Mouse (Mus musculus): ENCODE data around the gene Rabep2. TPM values are rescaled to one million over a fixed set of nuclear protein-coding genes. Genes with fewer than 3 reads are reported as not detected.

The Rabep2 gene
- polyA plus RNA-seq, 1 experiment from 2014 or later = 7.1 TPM

DNA sequence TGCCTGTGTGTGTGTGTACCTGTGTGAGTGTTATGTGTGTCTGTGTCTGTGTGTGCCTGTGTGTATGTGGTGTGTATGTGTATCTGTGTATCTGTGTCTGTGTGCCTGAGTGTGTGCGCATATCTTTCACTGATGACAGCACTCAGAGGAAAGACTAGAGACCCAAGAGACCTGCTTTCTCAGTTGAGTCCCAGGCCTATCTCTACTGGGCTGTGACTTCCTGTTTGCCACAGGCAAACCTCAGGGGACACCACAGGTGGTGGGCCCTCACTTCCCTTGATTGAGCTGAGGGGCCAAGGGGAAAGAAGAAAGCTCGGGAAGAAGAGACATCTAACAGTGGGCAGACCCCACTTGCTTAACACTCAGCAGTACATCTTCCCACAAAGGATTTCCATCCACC, 11.9 kb upstream of the Rabep2 start:
- no peaks in the 10 kb centered on the region for H3K27me3 ChIP-seq (ENCODE audit: insufficient read depth, low read length)
- H3K36me3 ChIP-seq (replicated peaks; ENCODE audit: insufficient read depth, low read length) = no peaks in the 10 kb centered on the region
- 30% methylated on average over 2 of the region's 2 CpGs for WGBS (ENCODE audit: insufficient replicate concordance)
- H3K4me2 ChIP-seq (ENCODE audit: low read depth, low read length) = no peak overlapping the region
- DNase-seq (peak; percentile 23), ATAC-seq (peak; percentile 68)
- H3K4me3 ChIP-seq (ENCODE audit: low read depth, low read length) = no peak overlapping the region
- H3K4me1 ChIP-seq (ENCODE audit: insufficient read depth) = no peaks in the 10 kb centered on the region
- TF ChIP-seq CTCF (IDR thresholded peaks at IDR 0.05; ENCODE audit: low read depth) = no peak
- no peak for TF ChIP-seq EP300 (IDR thresholded peaks at IDR 0.05; ENCODE audit: low read depth)
- no peaks in the 10 kb centered on the region for H3K9me3 ChIP-seq (ENCODE audit: low read length)
- H3K9ac ChIP-seq (replicated peaks) = no peak overlapping the region
- H3K27ac ChIP-seq (ENCODE audit: low read depth) = peak overlapping the region; percentile 76

DNA sequence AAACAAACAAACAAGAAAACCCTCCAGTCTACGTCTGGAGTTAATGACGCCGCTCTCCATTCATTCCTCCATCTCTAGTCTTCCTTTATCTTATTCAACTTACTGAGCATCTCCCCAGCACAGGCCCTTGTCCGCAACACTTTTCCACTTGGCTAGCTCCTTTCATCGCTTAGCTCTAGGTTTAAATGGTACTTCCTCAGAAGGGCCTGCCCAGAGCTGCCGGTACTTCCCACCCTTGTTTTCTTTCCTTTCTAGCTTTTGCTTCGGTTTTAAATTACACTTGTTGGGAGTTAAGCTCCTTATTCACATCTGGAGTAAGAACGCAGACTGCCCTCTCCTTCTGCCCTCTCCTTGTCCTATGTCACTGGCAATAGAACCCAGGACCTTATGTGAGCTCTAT, 11.5 kb upstream of the Rabep2 start:
- ATAC-seq = peak; percentile 37; the same call in 1 of the 2 replicates
- Histone ChIP-seq H3K27ac (ENCODE audit: low read depth) (peak overlapping the region; percentile 76), H3K27me3 (ENCODE audit: insufficient read depth, low read length) (no peaks in the 10 kb centered on the region), H3K9ac (replicated peaks) (no peak overlapping the region), H3K36me3 (replicated peaks; ENCODE audit: insufficient read depth, low read length) (no peaks in the 10 kb centered on the region), H3K4me1 (ENCODE audit: insufficient read depth) (no peaks in the 10 kb centered on the region), H3K9me3 (ENCODE audit: low read length) (no peaks in the 10 kb centered on the region), H3K4me2 (ENCODE audit: low read depth, low read length) (peak overlapping the region; percentile 30; the same call in 1 of the 2 replicates), H3K4me3 (ENCODE audit: low read depth, low read length) (no peak overlapping the region)
- WGBS (ENCODE audit: insufficient replicate concordance) = 41% methylated on average over 8 of the region's 8 CpGs
- DNase-seq = no peak
- TF ChIP-seq EP300 (IDR thresholded peaks at IDR 0.05; ENCODE audit: low read depth) (no peak), CTCF (IDR thresholded peaks at IDR 0.05; ENCODE audit: low read depth) (no peak)

DNA sequence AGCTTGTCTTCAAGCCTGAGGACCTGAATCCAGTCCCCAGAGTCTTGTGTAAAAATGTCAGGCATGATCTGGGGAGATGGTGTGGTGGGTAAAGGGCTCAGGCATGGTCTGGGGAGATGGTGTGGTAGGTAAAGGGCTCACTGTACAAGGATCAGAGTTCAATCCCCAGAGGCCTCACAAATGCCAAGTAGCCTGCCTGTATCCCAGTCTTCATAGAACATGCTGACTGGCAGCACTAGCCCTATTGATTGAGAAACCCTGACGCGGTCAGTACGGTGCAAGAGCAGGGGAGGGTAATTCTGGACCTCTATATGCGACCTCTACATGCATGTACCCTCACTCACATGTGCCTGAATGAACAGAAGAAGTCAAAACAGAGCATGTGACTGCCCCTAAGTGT, 11.0 kb upstream of the Rabep2 start:
- Histone ChIP-seq H3K27ac (ENCODE audit: low read depth) (peak overlapping the region; percentile 76), H3K9ac (replicated peaks) (no peak overlapping the region), H3K4me3 (ENCODE audit: low read depth, low read length) (no peak overlapping the region), H3K36me3 (replicated peaks; ENCODE audit: insufficient read depth, low read length) (no peaks in the 10 kb centered on the region), H3K9me3 (ENCODE audit: low read length) (no peaks in the 10 kb centered on the region), H3K4me2 (ENCODE audit: low read depth, low read length) (no peak overlapping the region), H3K4me1 (ENCODE audit: insufficient read depth) (no peaks in the 10 kb centered on the region), H3K27me3 (ENCODE audit: insufficient read depth, low read length) (no peaks in the 10 kb centered on the region)
- DNase-seq (no peak), ATAC-seq (no peak)
- 74% methylated on average over 4 of the region's 4 CpGs for WGBS (ENCODE audit: insufficient replicate concordance)
- TF ChIP-seq EP300 (IDR thresholded peaks at IDR 0.05; ENCODE audit: low read depth) (no peak), CTCF (IDR thresholded peaks at IDR 0.05; ENCODE audit: low read depth) (no peak)

DNA sequence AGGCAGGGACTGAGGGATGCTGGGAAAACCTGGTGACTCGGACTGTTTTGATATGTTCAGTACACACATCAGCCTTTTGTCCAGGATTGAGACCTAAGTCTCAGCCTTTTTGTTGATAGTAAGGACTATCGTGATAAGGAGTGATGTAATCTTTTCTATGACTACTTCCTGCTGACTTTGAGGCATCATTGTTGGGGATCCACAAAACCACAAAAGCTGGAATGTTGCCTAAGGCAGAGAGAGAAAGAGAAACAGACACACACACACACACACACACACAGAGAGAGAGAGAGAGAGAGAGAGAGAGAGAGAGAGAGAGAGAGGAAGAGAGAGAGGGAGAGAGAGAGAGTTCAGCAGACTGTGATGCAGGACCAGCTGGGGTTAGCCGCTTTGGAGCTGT, 10.1 kb upstream of the Rabep2 start:
- Histone ChIP-seq H3K9ac (replicated peaks) (no peak overlapping the region), H3K27me3 (ENCODE audit: insufficient read depth, low read length) (no peaks in the 10 kb centered on the region), H3K4me1 (ENCODE audit: insufficient read depth) (no peaks in the 10 kb centered on the region), H3K4me2 (ENCODE audit: low read depth, low read length) (no peak overlapping the region), H3K9me3 (ENCODE audit: low read length) (no peaks in the 10 kb centered on the region), H3K27ac (ENCODE audit: low read depth) (peak overlapping the region; percentile 76; the same call in 1 of the 2 replicates), H3K36me3 (replicated peaks; ENCODE audit: insufficient read depth, low read length) (no peaks in the 10 kb centered on the region), H3K4me3 (ENCODE audit: low read depth, low read length) (no peak overlapping the region)
- ATAC-seq = no peak
- WGBS (ENCODE audit: insufficient replicate concordance) = 51% methylated on average over 3 of the region's 3 CpGs
- no peak for DNase-seq
- no peak for TF ChIP-seq EP300 (IDR thresholded peaks at IDR 0.05; ENCODE audit: low read depth)
- no peak for TF ChIP-seq CTCF (IDR thresholded peaks at IDR 0.05; ENCODE audit: low read depth)

DNA sequence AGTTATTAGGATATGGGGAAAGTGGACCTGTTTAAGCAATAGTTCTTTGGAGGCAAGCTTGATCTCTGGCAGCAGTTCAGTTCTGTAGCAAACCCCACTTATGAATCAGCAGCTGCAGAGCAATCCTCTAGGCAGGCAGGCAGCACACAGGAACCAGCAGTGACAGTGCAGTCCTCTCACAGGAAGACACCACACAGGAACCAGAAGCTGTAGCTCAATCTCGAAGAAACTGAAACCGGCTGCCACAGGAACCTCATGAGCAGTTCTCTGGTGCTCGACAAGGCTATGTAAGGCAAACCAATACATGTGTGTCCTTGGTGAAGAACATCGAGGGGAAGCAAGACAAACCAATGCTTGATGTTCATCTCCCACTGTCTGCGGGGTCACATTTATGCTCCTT, 6.8 kb upstream of the Rabep2 start:
- Histone ChIP-seq H3K27me3 (ENCODE audit: insufficient read depth, low read length) (no peaks in the 10 kb centered on the region), H3K36me3 (replicated peaks; ENCODE audit: insufficient read depth, low read length) (no peaks in the 10 kb centered on the region), H3K27ac (ENCODE audit: low read depth) (no peak overlapping the region), H3K4me2 (ENCODE audit: low read depth, low read length) (no peak overlapping the region), H3K9me3 (ENCODE audit: low read length) (no peaks in the 10 kb centered on the region), H3K9ac (replicated peaks) (no peak overlapping the region), H3K4me1 (ENCODE audit: insufficient read depth) (no peaks in the 10 kb centered on the region), H3K4me3 (ENCODE audit: low read depth, low read length) (no peak overlapping the region)
- ATAC-seq (no peak), DNase-seq (no peak)
- WGBS (ENCODE audit: insufficient replicate concordance) = 49% methylated on average over 5 of the region's 5 CpGs
- TF ChIP-seq EP300 (IDR thresholded peaks at IDR 0.05; ENCODE audit: low read depth) (no peak), CTCF (IDR thresholded peaks at IDR 0.05; ENCODE audit: low read depth) (no peak)

DNA sequence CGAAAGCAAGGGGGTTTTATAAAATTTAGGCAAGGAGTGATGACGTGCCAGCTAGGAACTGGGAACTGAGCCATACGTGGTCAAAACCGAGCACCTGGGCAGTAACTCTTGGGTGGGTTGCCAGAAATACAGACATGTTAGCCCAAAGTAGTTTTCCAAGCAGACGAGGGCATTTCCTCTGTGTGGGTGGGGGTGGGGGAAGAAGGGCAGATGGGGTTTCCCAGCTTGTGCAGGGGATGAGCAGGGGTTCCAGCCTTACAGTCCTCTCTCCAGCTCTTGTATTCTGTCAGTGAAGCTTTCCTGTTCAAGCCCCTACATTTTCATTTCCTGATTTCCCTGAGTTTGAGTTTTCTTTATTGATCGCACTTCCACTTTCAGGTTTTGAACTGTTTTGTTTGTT, 4.4 kb upstream of the Rabep2 start:
- Histone ChIP-seq H3K9ac (replicated peaks) (no peak overlapping the region), H3K9me3 (ENCODE audit: low read length) (no peaks in the 10 kb centered on the region), H3K4me3 (ENCODE audit: low read depth, low read length) (no peak overlapping the region), H3K36me3 (replicated peaks; ENCODE audit: insufficient read depth, low read length) (no peaks in the 10 kb centered on the region), H3K4me1 (ENCODE audit: insufficient read depth) (peaks cover 9% of the 10 kb centered on the region), H3K27ac (ENCODE audit: low read depth) (0 out of 2 replicates have a peak overlapping the region, but pooled peaks have one; percentile 16), H3K4me2 (ENCODE audit: low read depth, low read length) (no peak overlapping the region), H3K27me3 (ENCODE audit: insufficient read depth, low read length) (no peaks in the 10 kb centered on the region)
- 67% methylated on average over 6 of the region's 6 CpGs for WGBS (ENCODE audit: insufficient replicate concordance)
- no peak for DNase-seq
- TF ChIP-seq EP300 (IDR thresholded peaks at IDR 0.05; ENCODE audit: low read depth) = no peak
- no peak for TF ChIP-seq CTCF (IDR thresholded peaks at IDR 0.05; ENCODE audit: low read depth)
- ATAC-seq = no peak
